Mouse (Mus musculus) G1E (cell line): ENCODE measurements around the gene Nanos1. TPM values are rescaled to one million over a fixed set of nuclear protein-coding genes. Genes with fewer than 3 reads are reported as not detected.
A peak's percentile ranks its signal among the peaks of the same experiment; 100 is the strongest.

Experiments used
- ATAC-seq: 2 replicates; pipeline ENCODE4 v1.8.0; 2016; ENCODE audit warnings: mild to moderate bottlenecking; ENCODE audit not compliant: insufficient number of reproducible peaks, poor library complexity, low FRiP score, severe bottlenecking; ENCODE audit errors: extremely low read depth
- DNase-seq: peaks from one replicate; pipeline ENCODE4 v3.0.0; 2012; ENCODE audit warnings: low spot score
- H3K27me3 ChIP-seq: 2 replicates; pipeline ENCODE4 v1.6.1; 2012; ENCODE audit warnings: mild to moderate bottlenecking, low read length, inconsistent platforms; ENCODE audit not compliant: insufficient read depth
- H3K36me3 ChIP-seq: replicated peaks from 2 replicates; pipeline ENCODE3; 2012; ENCODE audit warnings: mild to moderate bottlenecking, inconsistent platforms
- H3K4me1 ChIP-seq: 2 replicates; pipeline ENCODE4 v1.6.1; 2012; ENCODE audit warnings: low read depth, low read length, inconsistent platforms, mixed read lengths; ENCODE audit not compliant: insufficient read depth
- H3K4me3 ChIP-seq: 2 replicates; pipeline ENCODE4 v1.5.1; 2012; ENCODE audit warnings: low read depth, mild to moderate bottlenecking, inconsistent platforms, low read length, moderate library complexity, mixed read lengths
- H3K9me3 ChIP-seq: replicated peaks from 2 replicates; pipeline ENCODE4 v1.6.1; 2012; ENCODE audit warnings: inconsistent platforms
- CTCF ChIP-seq: IDR thresholded peaks from 2 replicates; pipeline ENCODE4 v1.5.1; 2012; ENCODE audit warnings: low read depth, low read length, inconsistent platforms, mixed read lengths
- GATA1 ChIP-seq: IDR thresholded peaks from 2 replicates; pipeline ENCODE4 v1.6.1; 2012; ENCODE audit warnings: borderline replicate concordance, low read length, inconsistent platforms, mixed read lengths
- GATA2 ChIP-seq: IDR thresholded peaks from 2 replicates; pipeline ENCODE4 v1.6.1; 2012; ENCODE audit warnings: low read depth, low read length, inconsistent platforms, borderline replicate concordance
- POLR2AphosphoS5 ChIP-seq: IDR thresholded peaks from 2 replicates; pipeline ENCODE4 v1.6.1; 2012; ENCODE audit warnings: low read depth, low read length, inconsistent platforms; ENCODE audit not compliant: insufficient replicate concordance
- TAL1 ChIP-seq: conservative IDR thresholded peaks from 2 replicates; pipeline ENCODE4 v1.6.1; 2012; ENCODE audit warnings: low read depth, low read length, inconsistent platforms, mixed read lengths
- polyA plus RNA-seq: library from polyadenylated mRNA; stranded (reverse); fragments of >175 nt; gene quantifications from 2 replicates; pipeline ENCODE4 v1.2.3, GENCODE M21; 2012
- total RNA-seq, 2 experiments: library from RNA; stranded (forward) in 1 of 2; stranded (reverse) in 1 of 2; fragments of 200-1000 nt in 1 of 2; fragments of >200 nt in 1 of 2; fragmentation: Nextera tagmentation in 1 of 2; gene quantifications; 2 replicates each; pipeline ENCODE4 v1.2.3; 2014 to 2017

The Nanos1 gene
- total and polyA plus RNA-seq, 3 experiments, result 2.1 to 4.6 (median 2.6) TPM

- no peaks in the 10 kb centered on the region for H3K9me3 ChIP-seq
- peaks cover 30% of the 10 kb centered on the region for H3K4me1 ChIP-seq
- no peak for DNase-seq
- H3K4me3 ChIP-seq, result peak overlapping the region; percentile 77
- ATAC-seq, result no peak
- peaks cover 27% of the 10 kb centered on the region for H3K36me3 ChIP-seq
- TF ChIP-seq TAL1, result no peak
- no peak for TF ChIP-seq GATA2
- TF ChIP-seq CTCF, result no peak
- TF ChIP-seq POLR2AphosphoS5, result no peak
- H3K27me3 ChIP-seq, result no peaks in the 10 kb centered on the region
These were observed 32.6 kb downstream of the Nanos1 start for GRCm38 (mm10) chr19:60788214-60788960.

- Histone ChIP-seq H3K4me3 (peak overlapping the region; percentile 77), H3K9me3 (no peaks in the 10 kb centered on the region), H3K27me3 (no peaks in the 10 kb centered on the region), H3K36me3 (peaks cover 20% of the 10 kb centered on the region), H3K4me1 (peaks cover 31% of the 10 kb centered on the region)
- TF ChIP-seq CTCF, result no peak
- TF ChIP-seq POLR2AphosphoS5, result no peak
- TF ChIP-seq GATA1, result no peak
- TF ChIP-seq GATA2, result no peak
- TF ChIP-seq TAL1, result no peak
- DNase-seq (no peak), ATAC-seq (no peak)
These were observed 33.7 kb downstream of the Nanos1 start for GRCm38 (mm10) chr19:60789452-60789851.

GRCm38 (mm10) chr19:60789919-60790506, 34.2 kb downstream of the Nanos1 start:
- DNase-seq (peak; percentile 73), ATAC-seq (no peak)
- no peaks in the 10 kb centered on the region for H3K27me3 ChIP-seq
- no peak for TF ChIP-seq GATA1
- no peak for TF ChIP-seq GATA2
- no peak for TF ChIP-seq CTCF
- no peak for TF ChIP-seq TAL1
- no peak for TF ChIP-seq POLR2AphosphoS5
- peak overlapping the region; percentile 77 for H3K4me3 ChIP-seq
- peaks cover 16% of the 10 kb centered on the region for H3K36me3 ChIP-seq
- no peaks in the 10 kb centered on the region for H3K9me3 ChIP-seq
- H3K4me1 ChIP-seq, result peaks cover 27% of the 10 kb centered on the region

GRCm38 (mm10) chr19:60790551-60791161, 34.9 kb downstream of the Nanos1 start, which contains the start of gene Eif3a:
Gene Eif3a (minus strand): TSS chr19:60790658.
- Histone ChIP-seq H3K4me1 (peaks cover 31% of the 10 kb centered on the region), H3K27me3 (no peaks in the 10 kb centered on the region), H3K36me3 (peaks cover 15% of the 10 kb centered on the region), H3K9me3 (no peaks in the 10 kb centered on the region), H3K4me3 (peak within 1 kb of the TSS; percentile 77)
- DNase-seq, result peak; percentile 79
- TF ChIP-seq GATA1 (no peak), CTCF (no peak)
- ATAC-seq, result peak; percentile 59

GRCm38 (mm10) chr19:60791164-60791563, 35.4 kb downstream of the Nanos1 start:
- no peak for ATAC-seq
- DNase-seq, result no peak
- TF ChIP-seq TAL1 (no peak), GATA2 (no peak), GATA1 (no peak), CTCF (no peak), POLR2AphosphoS5 (no peak)
- H3K36me3 ChIP-seq, result peaks cover 11% of the 10 kb centered on the region
- H3K27me3 ChIP-seq, result no peaks in the 10 kb centered on the region
- H3K4me1 ChIP-seq, result peaks cover 26% of the 10 kb centered on the region
- H3K9me3 ChIP-seq, result no peaks in the 10 kb centered on the region
- peak overlapping the region; percentile 77 for H3K4me3 ChIP-seq

- ATAC-seq, result no peak
- peaks cover 2% of the 10 kb centered on the region for H3K36me3 ChIP-seq
- TF ChIP-seq GATA2 (no peak), POLR2AphosphoS5 (no peak), GATA1 (no peak), TAL1 (no peak), CTCF (no peak)
- H3K27me3 ChIP-seq, result no peaks in the 10 kb centered on the region
- peaks cover 24% of the 10 kb centered on the region for H3K4me1 ChIP-seq
- DNase-seq, result no peak
- H3K4me3 ChIP-seq, result no peak overlapping the region
- H3K9me3 ChIP-seq, result no peaks in the 10 kb centered on the region
These were observed 37.5 kb downstream of the Nanos1 start for GRCm38 (mm10) chr19:60793170-60793707.
